Mouse (Mus musculus) forebrain, embryonic 14.5 days (tissue): ENCODE measurements at regions not wholly inside any gene's neighbourhood (a gene's known extent, or its start where the extent isn't known, plus 50 kb on each side); places are given as distances from the start of the nearest gene placed in this dataset.

ENCODE experiments used
- ATAC-seq: fragments of 200-750 bp; cut with Nextera tagmentation; 2 replicates; pipeline ENCODE4 v1.8.0; 2017; ENCODE audit warnings: mild to moderate bottlenecking, moderate library complexity
- DNase-seq: peaks from one replicate; pipeline ENCODE4 v3.0.0-alpha.2; 2015; ENCODE audit warnings: low spot score
- H3K27ac ChIP-seq: fragments of 300-500 bp; sonication (generic); 2 replicates; pipeline ENCODE4 v1.5.1; 2014; ENCODE audit warnings: low read depth, mild to moderate bottlenecking, control low read depth, low read length, moderate library complexity
- H3K27me3 ChIP-seq: fragments of 300-500 bp; sonication (generic); replicated peaks from 2 replicates; pipeline ENCODE4 v1.6.1; 2014; ENCODE audit warnings: low read length, control low read depth, mixed read lengths; ENCODE audit not compliant: control insufficient read depth, insufficient read depth
- H3K36me3 ChIP-seq: fragments of 300-500 bp; sonication (generic); 2 replicates; pipeline ENCODE4 v1.6.1; 2014; ENCODE audit warnings: low read length, control low read depth; ENCODE audit not compliant: control insufficient read depth, insufficient read depth
- H3K4me1 ChIP-seq: fragments of 300-500 bp; sonication (generic); 2 replicates; pipeline ENCODE4 v1.6.1; 2014; ENCODE audit warnings: antibody characterized with exemption, low read length, control low read depth; ENCODE audit not compliant: control insufficient read depth, insufficient read depth
- H3K4me2 ChIP-seq: fragments of 300-500 bp; sonication (generic); 2 replicates; pipeline ENCODE4 v1.6.1; 2014; ENCODE audit warnings: mild to moderate bottlenecking, control low read depth, low read length
- H3K4me3 ChIP-seq: fragments of 300-500 bp; sonication (generic); 2 replicates; pipeline ENCODE4 v1.5.1; 2014; ENCODE audit warnings: low read depth, low read length, control low read depth
- H3K9ac ChIP-seq: fragments of 300-500 bp; sonication (generic); 2 replicates; pipeline ENCODE4 v1.6.1; 2014; ENCODE audit warnings: mild to moderate bottlenecking, low read length, control low read depth, moderate library complexity
- H3K9me3 ChIP-seq: fragments of 300-500 bp; sonication (generic); replicated peaks from 2 replicates; pipeline ENCODE4 v1.6.1; 2016; ENCODE audit warnings: low read length, control low read depth, mixed read lengths; ENCODE audit not compliant: control insufficient read depth
- WGBS: fragments of 180-500 bp; shearing (Covaris S2); extraction: QIAGEN DNeasy Blood & Tissue Kit; methylation state at CpG from one replicate; pipeline ENCODE4 v1.1.7; 2014; 5-methylcytosine and 5-hydroxymethylcytosine counted together

- WGBS, result 50% methylated on average over 8 of the region's 8 CpGs
- no peak for ATAC-seq
- H3K4me3 ChIP-seq, result no peak overlapping the region
Observed at GRCm38 (mm10) chr12:106852736-106853135, 635.7 kb upstream of the 3110018I06Rik start.

GRCm38 (mm10) chr12:106853711-106854240, 634.7 kb upstream of the 3110018I06Rik start:
- WGBS, result 73% methylated on average over 11 of the region's 11 CpGs

More at GRCm38 (mm10) chr12:106852736-106853135, 635.7 kb upstream of the 3110018I06Rik start:
- H3K27me3 ChIP-seq, result no peaks in the 10 kb centered on the region
- H3K4me2 ChIP-seq, result no peak overlapping the region
- H3K27ac ChIP-seq, result no peak overlapping the region
- DNase-seq, result peak; percentile 44
- no peaks in the 10 kb centered on the region for H3K4me1 ChIP-seq
- H3K9ac ChIP-seq, result no peak overlapping the region
- H3K36me3 ChIP-seq, result no peaks in the 10 kb centered on the region
- no peaks in the 10 kb centered on the region for H3K9me3 ChIP-seq

GRCm38 (mm10) chr12:106855520-106855919, 632.9 kb upstream of the 3110018I06Rik start:
- Histone ChIP-seq H3K9ac (no peak overlapping the region), H3K4me1 (no peaks in the 10 kb centered on the region), H3K36me3 (no peaks in the 10 kb centered on the region), H3K27me3 (no peaks in the 10 kb centered on the region), H3K9me3 (no peaks in the 10 kb centered on the region), H3K4me3 (no peak overlapping the region), H3K4me2 (no peak overlapping the region), H3K27ac (no peak overlapping the region)
- no peak for ATAC-seq
- no peak for DNase-seq
- 84% methylated on average over 2 of the region's 2 CpGs for WGBS

More at GRCm38 (mm10) chr12:106853711-106854240, 634.7 kb upstream of the 3110018I06Rik start:
- Histone ChIP-seq H3K9ac (no peak overlapping the region), H3K36me3 (no peaks in the 10 kb centered on the region), H3K4me3 (no peak overlapping the region), H3K4me1 (no peaks in the 10 kb centered on the region), H3K27ac (no peak overlapping the region), H3K9me3 (no peaks in the 10 kb centered on the region), H3K4me2 (no peak overlapping the region), H3K27me3 (no peaks in the 10 kb centered on the region)
- DNase-seq, result no peak
- no peak for ATAC-seq

- Histone ChIP-seq H3K4me1 (no peaks in the 10 kb centered on the region), H3K9ac (no peak overlapping the region), H3K4me2 (no peak overlapping the region), H3K9me3 (no peaks in the 10 kb centered on the region), H3K27ac (no peak overlapping the region), H3K4me3 (no peak overlapping the region), H3K27me3 (no peaks in the 10 kb centered on the region), H3K36me3 (no peaks in the 10 kb centered on the region)
- 81% methylated on average over 5 of the region's 5 CpGs for WGBS
- DNase-seq, result no peak
- ATAC-seq, result no peak
Observed at GRCm38 (mm10) chr12:106861638-106862037, 626.8 kb upstream of the 3110018I06Rik start.

- Histone ChIP-seq H3K4me3 (no peak overlapping the region), H3K27ac (no peak overlapping the region), H3K27me3 (no peaks in the 10 kb centered on the region), H3K36me3 (no peaks in the 10 kb centered on the region), H3K9ac (no peak overlapping the region), H3K4me2 (no peak overlapping the region), H3K4me1 (no peaks in the 10 kb centered on the region), H3K9me3 (no peaks in the 10 kb centered on the region)
- DNase-seq (no peak), ATAC-seq (no peak)
- 93% methylated on average over 8 of the region's 8 CpGs for WGBS
Observed at GRCm38 (mm10) chr12:106864076-106864475, 624.4 kb upstream of the 3110018I06Rik start.

GRCm38 (mm10) chr12:106868036-106868435, 620.4 kb upstream of the 3110018I06Rik start:
- ATAC-seq (no peak), DNase-seq (no peak)
- H3K27me3 ChIP-seq, result no peaks in the 10 kb centered on the region
- no peak overlapping the region for H3K9ac ChIP-seq
- H3K4me1 ChIP-seq, result no peaks in the 10 kb centered on the region
- H3K9me3 ChIP-seq, result no peaks in the 10 kb centered on the region
- no peaks in the 10 kb centered on the region for H3K36me3 ChIP-seq
- H3K27ac ChIP-seq, result no peak overlapping the region
- no peak overlapping the region for H3K4me3 ChIP-seq
- H3K4me2 ChIP-seq, result no peak overlapping the region
- WGBS, result 81% methylated on average over 6 of the region's 6 CpGs

- no peaks in the 10 kb centered on the region for H3K27me3 ChIP-seq
- H3K9ac ChIP-seq, result no peak overlapping the region
- H3K4me2 ChIP-seq, result no peak overlapping the region
- no peaks in the 10 kb centered on the region for H3K4me1 ChIP-seq
- no peak overlapping the region for H3K27ac ChIP-seq
- 79% methylated on average over 11 of the region's 11 CpGs for WGBS
- no peak overlapping the region for H3K4me3 ChIP-seq
- ATAC-seq, result no peak
- no peaks in the 10 kb centered on the region for H3K9me3 ChIP-seq
- H3K36me3 ChIP-seq, result no peaks in the 10 kb centered on the region
- DNase-seq, result peak; percentile 11
Observed at GRCm38 (mm10) chr12:106871481-106871880, 617.0 kb upstream of the 3110018I06Rik start.

- Histone ChIP-seq H3K27me3 (no peaks in the 10 kb centered on the region), H3K4me3 (no peak overlapping the region), H3K36me3 (no peaks in the 10 kb centered on the region), H3K4me2 (no peak overlapping the region), H3K9me3 (no peaks in the 10 kb centered on the region), H3K4me1 (no peaks in the 10 kb centered on the region), H3K9ac (no peak overlapping the region), H3K27ac (no peak overlapping the region)
- WGBS, result 94% methylated on average over 11 of the region's 11 CpGs
- DNase-seq, result no peak
- ATAC-seq, result no peak
Observed at GRCm38 (mm10) chr12:106872966-106873730, 615.3 kb upstream of the 3110018I06Rik start.

- no peak overlapping the region for H3K4me3 ChIP-seq
- ATAC-seq, result no peak
- H3K4me2 ChIP-seq, result no peak overlapping the region
- H3K4me1 ChIP-seq, result no peaks in the 10 kb centered on the region
- H3K9me3 ChIP-seq, result no peaks in the 10 kb centered on the region
- no peak overlapping the region for H3K9ac ChIP-seq
- DNase-seq, result no peak
- H3K27me3 ChIP-seq, result no peaks in the 10 kb centered on the region
- no peak overlapping the region for H3K27ac ChIP-seq
- H3K36me3 ChIP-seq, result no peaks in the 10 kb centered on the region
- WGBS, result 87% methylated on average over 6 of the region's 6 CpGs
Observed at GRCm38 (mm10) chr12:106890319-106890718, 598.1 kb upstream of the 3110018I06Rik start.
